Mouse (Mus musculus) CH12.LX (cell line): ENCODE results near the gene Zic4. TPM values are rescaled to one million over a fixed set of nuclear protein-coding genes. Genes with fewer than 3 reads are reported as not detected.

Source experiments
- DNase-seq: peaks from one replicate; pipeline ENCODE4 v3.0.0-alpha.2; 2013; ENCODE audit errors: extremely low read depth
- H3K27ac ChIP-seq: 2 replicates; pipeline ENCODE4 v1.5.1; 2012; ENCODE audit warnings: low read depth, mild to moderate bottlenecking, control low read depth, moderate library complexity; ENCODE audit not compliant: insufficient read depth
- H3K27me3 ChIP-seq: replicated peaks from 2 replicates; pipeline ENCODE3; 2012; ENCODE audit warnings: inconsistent platforms
- H3K36me3 ChIP-seq, 2 experiments: replicated peaks in 1 of 2; 2 replicates each; pipeline versions ENCODE3 to v1.6.1; 2012; ENCODE audit warnings: inconsistent platforms in 1 of 2, low read length in 1 of 2, mild to moderate bottlenecking in 1 of 2, mixed read lengths in 1 of 2, moderate library complexity in 1 of 2; ENCODE audit not compliant: control insufficient read depth in 1 of 2, insufficient read depth in 1 of 2
- H3K4me1 ChIP-seq, 2 experiments: 2 replicates each; pipeline ENCODE4 v1.6.1; 2012; ENCODE audit warnings: inconsistent platforms in 1 of 2, moderate library complexity in 1 of 2; ENCODE audit not compliant: insufficient read depth in 2 of 2, control insufficient read depth in 1 of 2
- H3K4me2 ChIP-seq: 2 replicates; pipeline ENCODE4 v1.6.1; 2012; ENCODE audit warnings: low read depth, mild to moderate bottlenecking, control low read depth; ENCODE audit not compliant: poor library complexity, insufficient read depth, severe bottlenecking
- H3K4me3 ChIP-seq, 3 experiments: fragments of 150-350 bp in 1 of 3; sonication (generic) in 1 of 3; replicated peaks in 1 of 3; 2 replicates each; pipeline versions ENCODE3 to v1.5.1; 2011 to 2012; ENCODE audit warnings: low read depth in 2 of 3, low read length in 2 of 3, mild to moderate bottlenecking in 2 of 3, moderate library complexity in 2 of 3, control low read depth in 1 of 3, improper control_type of control experiment in 1 of 3, inconsistent platforms in 1 of 3, mixed read lengths in 1 of 3; ENCODE audit not compliant: poor library complexity in 1 of 3
- H3K79me2 ChIP-seq: replicated peaks from 2 replicates; pipeline ENCODE4 v1.6.1; 2012; ENCODE audit warnings: mild to moderate bottlenecking, moderate library complexity; ENCODE audit not compliant: control insufficient read depth, poor library complexity, insufficient read depth, severe bottlenecking; ENCODE audit errors: extremely low read depth
- H3K9ac ChIP-seq: 2 replicates; pipeline ENCODE4 v1.6.1; 2012; ENCODE audit warnings: low read depth, mild to moderate bottlenecking, control low read depth, moderate library complexity; ENCODE audit not compliant: insufficient read depth
- H3K9me3 ChIP-seq: replicated peaks from 2 replicates; pipeline ENCODE3; 2012; ENCODE audit warnings: low read length, inconsistent platforms, mixed read lengths
- BHLHE40 ChIP-seq: IDR thresholded peaks from 2 replicates; pipeline ENCODE4 v1.6.1; 2011; ENCODE audit warnings: mild to moderate bottlenecking, low read depth, low read length, improper control_type of control experiment
- E2F4 ChIP-seq: IDR thresholded peaks from 2 replicates; pipeline ENCODE4 v1.6.1; 2011; ENCODE audit warnings: low read depth, low read length, improper control_type of control experiment; ENCODE audit not compliant: insufficient replicate concordance
- ETS1 ChIP-seq: conservative IDR thresholded peaks from 2 replicates; pipeline ENCODE4 v1.6.1; 2012; ENCODE audit warnings: low read depth, mild to moderate bottlenecking, inconsistent platforms, low read length, improper control_type of control experiment, moderate library complexity
- HCFC1 ChIP-seq: IDR thresholded peaks from 2 replicates; pipeline ENCODE4 v1.6.1; 2012; ENCODE audit warnings: low read depth, mild to moderate bottlenecking, inconsistent platforms, low read length, improper control_type of control experiment
- JUN ChIP-seq: IDR thresholded peaks from 2 replicates; pipeline ENCODE4 v1.6.1; 2011; ENCODE audit warnings: low read depth, mild to moderate bottlenecking, low read length, improper control_type of control experiment, moderate library complexity; ENCODE audit not compliant: insufficient read depth
- MAZ ChIP-seq: IDR thresholded peaks from 2 replicates; pipeline ENCODE4 v1.6.1; 2012; ENCODE audit warnings: low read depth, mild to moderate bottlenecking, inconsistent platforms, low read length, improper control_type of control experiment, moderate library complexity
- NELFE ChIP-seq: IDR thresholded peaks from 2 replicates; pipeline ENCODE4 v1.6.1; 2011; ENCODE audit warnings: low read depth, low read length, improper control_type of control experiment
- RAD21 ChIP-seq: IDR thresholded peaks from 2 replicates; pipeline ENCODE4 v1.6.1; 2011; ENCODE audit warnings: low read depth, mild to moderate bottlenecking, low read length, improper control_type of control experiment, moderate library complexity
- SIN3A ChIP-seq: IDR thresholded peaks from 2 replicates; pipeline ENCODE4 v1.6.1; 2012; ENCODE audit warnings: low read length, improper control_type of control experiment, inconsistent platforms
- UBTF ChIP-seq: IDR thresholded peaks from 2 replicates; pipeline ENCODE4 v1.6.1; 2012; ENCODE audit warnings: low read depth, mild to moderate bottlenecking, inconsistent platforms, low read length, improper control_type of control experiment, moderate library complexity
- USF1 ChIP-seq: IDR thresholded peaks from 2 replicates; pipeline ENCODE4 v1.6.1; 2014; ENCODE audit warnings: low read depth, mild to moderate bottlenecking, inconsistent platforms, low read length, improper control_type of control experiment
- ZKSCAN1 ChIP-seq: IDR thresholded peaks from 2 replicates; pipeline ENCODE4 v1.6.1; 2012; ENCODE audit warnings: low read depth, inconsistent platforms, low read length, improper control_type of control experiment, borderline replicate concordance
- dilution Hi-C: fragments of 300-500 bp; cut with MboI; formaldehyde crosslinking; loops from 2 replicates; pipeline ENCODE4 v1.14.3; 2020; ENCODE audit warnings: low sequenced_read_pairs; ENCODE audit not compliant: extremely low pct_unique_long_range_greater_than_20kb, extremely low pct_ligation_motif_present
- in situ Hi-C: fragments of 300-500 bp; cut with MboI; formaldehyde crosslinking; loops from 3 replicates; pipeline ENCODE4 v1.14.3; 2019; ENCODE audit warnings: low sequenced_read_pairs, low pct_ligation_motif_present, low pct_unique_long_range_greater_than_20kb, mixed read lengths
- polyA plus RNA-seq: library from polyadenylated mRNA; unstranded; fragments of >175 nt; gene quantifications from 2 replicates; pipeline ENCODE4 v1.2.1, GENCODE M21; 2012; ENCODE audit warnings: low read depth; ENCODE audit not compliant: insufficient read length
- total RNA-seq, 2 experiments: library from RNA; depleted of rRNA; stranded (reverse); fragments of 300-350 nt in 1 of 2; fragments of >200 nt in 1 of 2; gene quantifications; 2 replicates each; pipeline ENCODE4 v1.2.3; 2012 to 2014

Zic4 gene
- total and polyA plus RNA-seq, 3 experiments: not detected

DNA sequence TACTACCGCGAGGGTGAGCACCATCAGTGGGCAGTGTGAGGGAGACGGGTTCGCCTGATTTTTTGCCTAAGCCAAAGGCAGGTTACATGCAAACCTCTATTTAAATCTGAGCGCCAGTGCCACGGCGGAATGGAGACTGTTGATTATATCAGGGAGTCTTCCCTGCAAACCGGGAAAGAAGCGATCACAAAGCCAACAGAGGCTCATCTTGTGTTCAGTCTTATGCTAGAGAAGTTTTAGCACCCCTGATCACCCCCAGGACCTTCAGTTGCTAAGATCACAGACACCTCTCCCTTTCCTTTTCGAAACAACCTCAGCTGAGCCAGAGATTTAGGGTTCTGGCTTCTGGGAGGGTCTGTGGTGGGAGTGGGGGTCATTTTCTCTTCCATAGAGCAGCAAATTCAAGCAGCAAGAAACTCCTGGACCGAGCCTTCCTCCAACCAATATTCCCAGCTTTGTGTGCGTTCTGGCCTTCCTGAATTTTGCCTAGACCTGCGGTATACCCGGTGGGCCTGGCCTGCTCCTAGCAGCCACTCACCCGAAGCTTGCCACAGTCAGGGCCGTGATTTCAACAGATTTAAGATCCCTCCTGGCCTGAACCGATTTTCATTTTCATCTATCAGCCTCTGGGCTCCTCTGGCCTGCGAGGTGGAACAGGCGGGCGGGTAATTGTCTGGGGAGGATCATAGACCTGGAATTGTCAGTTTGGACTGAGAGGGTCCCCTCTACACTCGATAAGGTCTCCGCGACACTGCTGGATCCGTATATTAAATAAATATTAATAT, 20.4 kb downstream of the Zic4 start:
- Histone ChIP-seq H3K79me2 (no peaks in the 10 kb centered on the region), H3K4me1 (no peaks in the 10 kb centered on the region), H3K36me3 (no peaks in the 10 kb centered on the region), H3K9me3 (peaks cover 71% of the 10 kb centered on the region), H3K4me3 (no peak overlapping the region), H3K27ac (no peak overlapping the region), H3K9ac (no peak overlapping the region), H3K4me2 (no peak overlapping the region), H3K27me3 (no peaks in the 10 kb centered on the region)
- in situ Hi-C loops: no loop called here
- dilution Hi-C loops: no loop called here
- DNase-seq: no peak
- no peak for TF ChIP-seq BHLHE40
- TF ChIP-seq UBTF: no peak
- TF ChIP-seq ZKSCAN1: no peak
- TF ChIP-seq SIN3A: no peak

DNA sequence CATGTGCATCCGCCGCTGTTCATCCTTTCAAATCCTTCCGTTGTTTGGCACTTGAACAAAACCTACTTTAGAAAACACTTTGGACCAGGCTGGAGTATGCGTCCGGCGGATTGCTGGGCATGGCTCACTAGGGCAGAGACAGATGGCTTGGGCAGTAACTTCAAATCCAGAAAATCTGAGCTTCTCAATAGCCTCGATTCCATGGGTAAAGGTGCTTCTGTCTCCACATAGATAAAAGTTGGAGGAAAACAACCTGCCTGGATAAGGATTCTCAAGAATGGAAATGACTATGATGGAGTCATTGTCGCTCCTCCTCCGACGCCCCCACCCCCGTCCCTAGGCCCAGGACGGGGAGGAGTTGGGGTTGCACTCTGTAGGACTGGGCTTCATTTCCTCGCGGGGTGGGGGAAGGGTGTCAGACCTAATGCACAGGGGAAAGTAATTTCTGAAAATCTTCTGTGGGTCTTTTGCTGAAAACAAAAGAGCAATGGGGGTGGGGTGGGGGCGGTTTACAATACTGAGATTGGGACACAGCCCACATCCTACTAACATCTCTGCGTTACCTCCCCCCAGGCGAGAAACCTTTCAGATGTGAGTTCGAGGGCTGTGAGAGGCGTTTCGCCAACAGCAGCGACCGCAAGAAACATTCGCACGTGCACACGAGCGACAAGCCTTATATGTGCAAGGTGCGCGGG, 21.4 kb downstream of the Zic4 start:
- TF ChIP-seq ETS1 (no peak), HCFC1 (no peak), RAD21 (no peak), MAZ (no peak), SIN3A (no peak), NELFE (no peak), BHLHE40 (no peak), E2F4 (no peak), JUN (no peak), USF1 (no peak)
- H3K9ac ChIP-seq: no peak overlapping the region
- no peak overlapping the region for H3K4me3 ChIP-seq
- H3K79me2 ChIP-seq: no peaks in the 10 kb centered on the region
- in situ Hi-C loops (no loop called here), dilution Hi-C loops (no loop called here)
- H3K4me1 ChIP-seq: no peaks in the 10 kb centered on the region
- no peak for DNase-seq
- no peak overlapping the region for H3K27ac ChIP-seq
- no peaks in the 10 kb centered on the region for H3K27me3 ChIP-seq
- H3K36me3 ChIP-seq: no peaks in the 10 kb centered on the region
- H3K4me2 ChIP-seq: no peak overlapping the region
- H3K9me3 ChIP-seq: peaks cover 68% of the 10 kb centered on the region
